Mouse (Mus musculus) c-Kit-negative CD71-positive TER-119-positive erythroid progenitor cells, embryonic 14.5 days (primary cell): ENCODE results near the gene Cln3.

Experiments used
- DNase-seq: peaks from one replicate; pipeline ENCODE4 v3.0.0-alpha.2; 2013; ENCODE audit warnings: low read depth, low spot score

Cln3 gene

GRCm38 (mm10) chr7:126585717-126586116 is at the start of gene Cln3:
TSS of gene Cln3 (minus strand) at chr7:126585817.
- no peak for DNase-seq

GRCm38 (mm10) chr7:126635375-126635774 is 49.8 kb upstream of the Cln3 start:
- DNase-seq, result no peak

- no peak for DNase-seq
Measured at GRCm38 (mm10) chr7:126632478-126632877, 46.9 kb upstream of the Cln3 start.

- no peak for DNase-seq
Measured at GRCm38 (mm10) chr7:126630824-126631518, 45.4 kb upstream of the Cln3 start, which contains the start of gene Nupr1. TSS of gene Nupr1 (minus strand) at chr7:126630861.

GRCm38 (mm10) chr7:126629915-126630314 is 44.3 kb upstream of the Cln3 start:
- no peak for DNase-seq

- DNase-seq, result no peak
Measured at GRCm38 (mm10) chr7:126628111-126628510, 42.5 kb upstream of the Cln3 start.

GRCm38 (mm10) chr7:126625807-126626600 is 40.4 kb upstream of the Cln3 start:
- no peak for DNase-seq

GRCm38 (mm10) chr7:126625369-126625768 is 39.8 kb upstream of the Cln3 start:
- peak; percentile 45 for DNase-seq

- no peak for DNase-seq
Measured at GRCm38 (mm10) chr7:126624774-126625173, 39.2 kb upstream of the Cln3 start.

- DNase-seq, result no peak
Measured at GRCm38 (mm10) chr7:126623381-126623780, 37.8 kb upstream of the Cln3 start.

- DNase-seq, result no peak
Measured at GRCm38 (mm10) chr7:126621452-126622359, 36.1 kb upstream of the Cln3 start.

- DNase-seq, result no peak
Measured at GRCm38 (mm10) chr7:126619559-126620275, 34.1 kb upstream of the Cln3 start.

- no peak for DNase-seq
Measured at GRCm38 (mm10) chr7:126616707-126617106, 31.1 kb upstream of the Cln3 start.

- DNase-seq, result no peak
Measured at GRCm38 (mm10) chr7:126612736-126613135, 27.1 kb upstream of the Cln3 start.

- DNase-seq, result no peak
Measured at GRCm38 (mm10) chr7:126607796-126608195, 22.2 kb upstream of the Cln3 start.

- DNase-seq, result no peak
Measured at GRCm38 (mm10) chr7:126607064-126607463, 21.4 kb upstream of the Cln3 start.

- no peak for DNase-seq
Measured at GRCm38 (mm10) chr7:126606611-126607010, 21.0 kb upstream of the Cln3 start.

GRCm38 (mm10) chr7:126602650-126603049 is 17.0 kb upstream of the Cln3 start:
- DNase-seq, result no peak

GRCm38 (mm10) chr7:126601896-126602295 is 16.3 kb upstream of the Cln3 start:
- no peak for DNase-seq

- no peak for DNase-seq
Measured at GRCm38 (mm10) chr7:126598919-126599318, 13.3 kb upstream of the Cln3 start.

GRCm38 (mm10) chr7:126596414-126596813 is 10.8 kb upstream of the Cln3 start:
- DNase-seq, result no peak
